Mouse (Mus musculus): ENCODE measurements around the gene Prdm16.

DNA sequence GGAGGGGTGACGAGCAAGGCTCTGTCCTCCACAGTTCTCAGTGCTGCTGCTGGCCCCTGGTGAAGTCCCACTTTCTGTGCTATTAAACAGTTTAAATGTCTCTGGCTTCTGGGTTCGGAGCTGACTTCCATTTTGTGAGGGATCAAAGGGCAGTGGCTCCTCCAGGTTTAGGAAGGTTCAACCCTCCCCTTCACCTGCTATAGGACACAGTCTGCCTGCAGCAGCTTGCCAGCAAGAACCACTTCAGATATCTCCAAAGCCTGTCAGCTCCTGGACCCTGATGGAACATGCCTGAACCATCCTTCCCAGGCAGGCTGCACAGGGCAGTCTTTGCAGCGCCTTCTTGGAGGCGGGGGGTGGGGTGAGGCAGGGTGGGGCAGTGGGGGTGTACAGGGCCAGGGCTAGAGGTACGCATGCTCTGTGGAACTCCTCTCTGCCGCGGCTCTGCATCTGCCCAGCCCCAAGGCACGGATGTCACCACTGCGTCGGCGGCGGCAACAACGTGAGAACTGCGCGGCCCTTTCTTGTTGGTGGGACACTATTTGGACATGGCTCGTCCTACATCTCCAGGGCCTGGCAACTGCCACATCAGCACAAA, 134.2 kb downstream of the Prdm16 start:
- TF ChIP-seq CTCF (IDR thresholded peaks at IDR 0.05; ENCODE audit: borderline replicate concordance, insufficient read depth, low read depth, low read length) (no peak), POLR2A (IDR thresholded peaks at IDR 0.05; ENCODE audit: borderline replicate concordance, insufficient read depth, low read length) (no peak)

All from cerebellum, adult 2 months (tissue).